Mouse (Mus musculus) lung, embryonic 15.5 days (tissue): Measurements from ENCODE around the gene Hk3. TPM values are rescaled to one million over a fixed set of nuclear protein-coding genes. Genes with fewer than 3 reads are reported as not detected.

Experiments
- ATAC-seq: fragments of 200-750 bp; cut with Nextera tagmentation; 2 replicates; pipeline ENCODE4 v1.8.0; 2017; ENCODE audit warnings: moderate number of reproducible peaks, borderline replicate concordance; ENCODE audit not compliant: low FRiP score, low TSS enrichment; ENCODE audit errors: extremely low read depth
- H3K27ac ChIP-seq: fragments of 300-500 bp; sonication (generic); 2 replicates; pipeline ENCODE4 v1.5.1; 2015; ENCODE audit warnings: moderate library complexity, mild to moderate bottlenecking, inconsistent platforms
- H3K27me3 ChIP-seq: fragments of 300-500 bp; sonication (generic); 2 replicates; pipeline ENCODE4 v1.6.1; 2015; ENCODE audit warnings: inconsistent platforms
- H3K36me3 ChIP-seq: fragments of 300-500 bp; sonication (generic); 2 replicates; pipeline ENCODE4 v1.6.1; 2015; ENCODE audit warnings: inconsistent platforms
- H3K4me1 ChIP-seq: fragments of 300-500 bp; sonication (generic); 2 replicates; pipeline ENCODE4 v1.6.1; 2015; ENCODE audit warnings: inconsistent platforms
- H3K4me2 ChIP-seq: fragments of 300-500 bp; sonication (generic); 2 replicates; pipeline ENCODE4 v1.6.1; 2015; ENCODE audit warnings: inconsistent platforms, mild to moderate bottlenecking, moderate library complexity
- H3K4me3 ChIP-seq: fragments of 300-500 bp; sonication (generic); 2 replicates; pipeline ENCODE4 v1.5.1; 2015; ENCODE audit warnings: mild to moderate bottlenecking, inconsistent platforms
- H3K9ac ChIP-seq: fragments of 300-500 bp; sonication (generic); 2 replicates; pipeline ENCODE4 v1.6.1; 2015; ENCODE audit warnings: inconsistent platforms
- H3K9me3 ChIP-seq: fragments of 300-500 bp; sonication (generic); 2 replicates; pipeline ENCODE4 v1.6.1; 2016; ENCODE audit warnings: inconsistent platforms
- WGBS: fragments of 180-500 bp; shearing (Covaris S2); methylation state at CpG from one replicate; pipeline ENCODE4 v1.1.7; 2015; 5-methylcytosine and 5-hydroxymethylcytosine counted together
- polyA plus RNA-seq: library from polyadenylated mRNA; unstranded; fragments of >200 nt; fragmentation: Nextera tagmentation; extraction: Ambion mirVana; gene quantifications from 2 replicates; pipeline ENCODE4 v1.2.1, GENCODE M21; 2015

Gene Hk3
- polyA plus RNA-seq, 1 experiment from 2014 or later, result 1.0 TPM

DNA sequence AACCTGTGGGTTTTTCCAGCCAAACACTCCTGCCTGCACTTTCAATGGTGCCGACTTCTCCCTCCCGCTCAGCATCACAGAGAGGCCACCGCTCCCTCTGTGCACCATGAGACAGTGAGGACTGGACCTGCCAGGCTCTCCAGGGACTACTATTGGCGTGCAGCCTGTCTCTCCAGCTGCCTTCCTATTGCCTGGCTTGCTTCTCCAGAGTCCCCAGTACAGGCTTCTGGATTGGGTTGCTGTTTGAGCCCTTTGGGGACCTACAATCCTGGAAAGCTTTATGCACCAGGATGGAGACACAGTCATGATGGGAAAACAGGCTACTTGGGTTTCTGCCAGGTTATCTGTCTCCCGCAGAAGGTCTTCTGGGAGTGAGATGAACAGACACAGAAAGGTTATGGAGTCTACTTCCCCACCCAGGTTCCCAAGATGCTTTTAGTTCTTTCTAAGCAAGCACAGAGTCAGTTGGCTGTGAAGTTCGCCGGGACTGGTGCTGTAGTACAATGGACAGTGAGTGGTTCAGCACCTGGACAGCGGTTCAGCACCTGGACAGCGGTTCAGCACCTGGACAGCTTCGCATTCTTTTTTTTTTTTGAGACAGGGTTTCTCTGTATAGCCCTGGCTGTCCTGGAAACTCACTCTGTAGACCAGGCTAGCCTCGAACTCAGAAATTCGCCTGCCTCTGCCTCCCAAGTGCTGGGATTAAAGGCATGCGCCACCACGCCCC is 50.5 kb downstream of the Hk3 start:
- Histone ChIP-seq H3K4me3 (no peak overlapping the region), H3K27ac (no peak overlapping the region), H3K9ac (no peak overlapping the region), H3K36me3 (no peaks in the 10 kb centered on the region), H3K27me3 (no peaks in the 10 kb centered on the region), H3K9me3 (no peaks in the 10 kb centered on the region), H3K4me1 (no peaks in the 10 kb centered on the region), H3K4me2 (no peak overlapping the region)
- whole genome bisulfite sequencing, result 31% methylated on average over 14 of the region's 14 CpGs
- ATAC-seq, result no peak

DNA sequence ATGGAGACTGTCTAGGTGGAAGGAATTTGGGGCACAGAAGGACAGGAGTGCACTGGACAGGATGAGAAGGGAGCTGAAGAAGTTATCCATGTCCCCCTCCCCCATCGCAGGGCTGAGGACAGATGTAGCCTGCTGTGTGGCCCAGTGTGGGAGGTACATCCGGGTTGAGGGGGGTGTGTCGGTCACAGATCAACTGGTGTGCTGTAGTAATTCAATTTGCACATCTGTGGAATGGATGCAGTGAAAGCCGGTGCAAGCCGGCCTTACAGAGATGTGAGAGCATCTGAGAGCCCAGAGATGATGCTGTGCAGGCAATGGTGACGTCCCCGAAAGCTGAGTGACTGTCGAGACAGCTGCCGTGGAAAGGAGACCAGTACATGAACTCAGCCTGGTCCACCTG is 51.7 kb downstream of the Hk3 start:
- H3K9ac ChIP-seq, result no peak overlapping the region
- 60% methylated on average over 9 of the region's 9 CpGs for WGBS
- H3K9me3 ChIP-seq, result no peaks in the 10 kb centered on the region
- no peak for ATAC-seq
- H3K4me1 ChIP-seq, result no peaks in the 10 kb centered on the region
- no peak overlapping the region for H3K4me2 ChIP-seq
- H3K27ac ChIP-seq, result no peak overlapping the region
- H3K27me3 ChIP-seq, result no peaks in the 10 kb centered on the region
- H3K36me3 ChIP-seq, result no peaks in the 10 kb centered on the region
- H3K4me3 ChIP-seq, result no peak overlapping the region

DNA sequence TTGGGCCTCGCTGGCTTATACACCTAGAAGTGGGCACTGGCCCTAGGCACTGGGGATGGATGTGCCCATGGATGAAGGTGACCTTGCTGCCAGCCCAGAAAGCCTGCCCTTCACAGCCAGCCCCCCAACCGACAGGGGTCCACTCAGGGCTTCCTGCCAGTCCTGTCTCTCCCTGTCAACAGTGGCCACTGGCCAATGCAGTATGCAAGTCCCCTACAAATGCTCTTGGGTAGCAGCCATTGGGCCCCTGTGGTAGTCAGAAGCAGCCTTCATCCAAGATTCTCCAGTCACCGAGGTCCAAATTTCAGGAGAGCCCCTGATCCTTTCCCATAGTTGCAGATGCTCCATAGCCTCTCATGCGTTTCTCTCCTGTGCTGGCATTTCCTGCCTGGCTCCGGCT is 52.5 kb downstream of the Hk3 start:
- no peak overlapping the region for H3K9ac ChIP-seq
- 52% methylated on average over 5 of the region's 5 CpGs for WGBS
- no peak overlapping the region for H3K4me2 ChIP-seq
- no peaks in the 10 kb centered on the region for H3K27me3 ChIP-seq
- H3K36me3 ChIP-seq, result no peaks in the 10 kb centered on the region
- H3K9me3 ChIP-seq, result no peaks in the 10 kb centered on the region
- no peaks in the 10 kb centered on the region for H3K4me1 ChIP-seq
- H3K27ac ChIP-seq, result no peak overlapping the region
- no peak overlapping the region for H3K4me3 ChIP-seq
- no peak for ATAC-seq

DNA sequence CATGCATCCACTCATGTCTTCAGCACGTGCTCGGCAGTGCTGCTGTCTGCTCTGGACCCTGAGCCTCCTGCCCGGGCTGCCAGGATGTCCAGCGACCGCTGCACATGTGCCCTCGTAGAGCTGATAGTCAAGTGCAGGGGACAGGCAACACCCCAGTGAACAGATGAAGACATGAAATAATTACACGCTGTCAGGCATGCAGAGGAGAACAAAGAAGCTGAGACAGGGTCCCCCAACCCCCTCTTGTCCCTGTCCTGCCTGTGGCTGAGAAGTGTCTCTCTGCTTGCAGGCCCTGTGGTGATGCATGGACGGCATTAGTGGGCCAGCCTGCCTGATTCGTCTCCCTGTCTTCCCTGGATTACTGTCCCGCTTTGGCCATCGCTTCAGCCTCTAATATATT is 53.7 kb downstream of the Hk3 start:
- Histone ChIP-seq H3K9me3 (no peaks in the 10 kb centered on the region), H3K36me3 (no peaks in the 10 kb centered on the region), H3K4me2 (no peak overlapping the region), H3K4me3 (no peak overlapping the region), H3K27ac (no peak overlapping the region), H3K4me1 (no peaks in the 10 kb centered on the region), H3K27me3 (no peaks in the 10 kb centered on the region), H3K9ac (no peak overlapping the region)
- ATAC-seq, result no peak
- 64% methylated on average over 11 of the region's 11 CpGs for WGBS

DNA sequence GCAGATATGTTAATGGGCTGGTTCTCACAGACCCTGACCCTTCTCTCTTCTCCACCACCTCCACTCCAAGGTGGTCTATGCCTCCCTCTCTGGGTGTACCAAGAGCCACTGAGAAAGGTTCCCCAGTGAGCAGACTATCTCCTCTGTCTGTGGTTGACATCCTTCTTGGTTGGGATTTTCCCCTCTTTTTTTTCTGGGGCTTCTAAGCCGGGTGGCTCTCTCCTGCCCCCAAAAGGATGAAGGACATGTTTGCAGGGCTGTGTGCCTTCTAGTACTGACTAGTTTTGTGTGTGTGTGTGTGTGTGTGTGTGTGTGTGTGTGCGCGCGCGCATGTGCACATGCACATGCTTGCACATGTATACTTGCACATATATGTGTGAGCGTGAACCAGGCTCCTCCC is 55.9 kb downstream of the Hk3 start:
- H3K4me2 ChIP-seq, result no peak overlapping the region
- H3K27ac ChIP-seq, result no peak overlapping the region
- no peaks in the 10 kb centered on the region for H3K9me3 ChIP-seq
- H3K9ac ChIP-seq, result no peak overlapping the region
- no peaks in the 10 kb centered on the region for H3K4me1 ChIP-seq
- WGBS, result 87% methylated on average over 6 of the region's 6 CpGs
- H3K4me3 ChIP-seq, result no peak overlapping the region
- no peak for ATAC-seq
- H3K36me3 ChIP-seq, result no peaks in the 10 kb centered on the region
- H3K27me3 ChIP-seq, result no peaks in the 10 kb centered on the region

DNA sequence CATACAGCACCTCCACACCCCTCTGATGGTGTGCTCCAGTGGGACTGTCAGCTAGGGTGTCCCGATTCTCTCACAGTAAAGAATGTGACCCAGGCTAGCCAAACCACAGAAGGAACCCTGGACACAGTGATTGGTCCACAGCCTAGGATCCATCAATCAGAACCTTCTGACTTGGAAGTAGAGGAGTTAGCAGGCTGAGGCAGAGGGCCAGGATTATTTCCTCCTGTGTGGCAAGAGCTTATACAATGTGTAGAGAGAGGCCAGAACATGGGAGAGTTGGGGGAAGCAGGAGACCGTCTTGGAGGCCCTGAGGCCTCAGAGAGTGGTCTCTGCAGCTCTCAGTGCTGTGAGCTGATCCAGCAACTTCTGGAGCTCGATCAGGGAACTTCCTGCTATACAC is 60.7 kb downstream of the Hk3 start:
- Histone ChIP-seq H3K4me2 (no peak overlapping the region), H3K27ac (no peak overlapping the region), H3K9me3 (no peaks in the 10 kb centered on the region), H3K27me3 (peaks cover 11% of the 10 kb centered on the region; the same call in 1 of the 2 replicates), H3K4me1 (peaks cover 5% of the 10 kb centered on the region; the same call in 1 of the 2 replicates), H3K4me3 (no peak overlapping the region), H3K36me3 (no peaks in the 10 kb centered on the region), H3K9ac (no peak overlapping the region)
- no peak for ATAC-seq
- 51% methylated on average over 3 of the region's 3 CpGs for WGBS

DNA sequence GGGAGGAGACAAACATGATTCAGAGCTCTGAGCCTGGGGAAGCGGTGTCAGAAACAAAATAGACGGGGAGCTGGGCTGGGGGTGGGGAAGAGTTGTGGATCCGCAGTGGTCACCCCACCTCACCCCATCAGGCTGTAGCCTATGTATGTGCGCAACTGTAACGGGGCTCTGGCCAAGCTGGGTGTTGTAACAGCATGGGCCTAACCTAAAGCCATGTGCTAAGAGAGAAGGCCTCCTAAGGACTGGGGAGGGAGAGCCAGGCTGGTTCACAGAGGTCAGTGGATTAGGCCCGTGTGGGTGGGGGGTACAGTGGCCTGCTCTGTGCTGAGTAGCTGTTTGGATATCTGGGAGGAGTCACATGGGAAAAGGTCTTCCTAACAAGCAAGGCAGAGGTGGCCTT is 61.3 kb downstream of the Hk3 start:
- Histone ChIP-seq H3K27ac (no peak overlapping the region), H3K9ac (no peak overlapping the region), H3K9me3 (no peaks in the 10 kb centered on the region), H3K4me1 (peaks cover 5% of the 10 kb centered on the region; the same call in 1 of the 2 replicates), H3K27me3 (peaks cover 17% of the 10 kb centered on the region; the same call in 1 of the 2 replicates), H3K4me3 (no peak overlapping the region), H3K4me2 (no peak overlapping the region), H3K36me3 (no peaks in the 10 kb centered on the region)
- 51% methylated on average over 6 of the region's 6 CpGs for WGBS
- no peak for ATAC-seq

DNA sequence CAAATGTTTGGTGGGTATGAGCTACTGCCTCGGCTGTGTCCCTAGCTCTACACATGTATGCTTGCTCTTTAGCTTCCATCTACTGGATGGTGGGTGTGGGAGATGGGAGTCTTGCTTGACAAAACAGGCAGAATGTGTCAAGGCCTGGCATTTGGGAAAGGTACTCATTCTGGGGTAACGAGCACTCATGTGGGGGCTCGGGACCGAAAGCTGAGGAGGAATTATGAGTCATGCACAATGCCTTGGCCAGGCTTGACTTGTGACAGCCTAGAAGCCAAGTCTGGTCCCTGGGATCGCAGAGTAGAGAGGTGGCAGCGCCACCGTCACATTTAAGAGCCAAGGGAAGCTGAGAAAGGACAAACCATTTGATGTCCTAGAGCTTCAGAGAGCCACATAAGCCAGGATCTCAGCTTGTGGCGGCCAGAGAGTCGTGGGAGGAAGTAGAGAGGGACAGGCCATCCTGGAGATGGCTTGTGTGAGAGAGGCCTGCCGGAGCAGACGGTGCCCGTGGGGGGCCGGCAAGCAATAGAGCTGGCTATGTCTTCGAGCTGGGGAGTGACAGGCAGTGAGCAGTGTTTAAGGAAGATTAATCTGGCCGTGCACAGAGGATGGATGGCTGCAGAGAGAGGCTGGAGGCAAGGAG is 62.0 kb downstream of the Hk3 start:
- no peak overlapping the region for H3K4me3 ChIP-seq
- ATAC-seq, result no peak
- no peak overlapping the region for H3K27ac ChIP-seq
- no peak overlapping the region for H3K9ac ChIP-seq
- H3K27me3 ChIP-seq, result peaks cover 24% of the 10 kb centered on the region
- H3K36me3 ChIP-seq, result no peaks in the 10 kb centered on the region
- H3K4me1 ChIP-seq, result peaks cover 5% of the 10 kb centered on the region; the same call in 1 of the 2 replicates
- 57% methylated on average over 15 of the region's 15 CpGs for WGBS
- H3K9me3 ChIP-seq, result no peaks in the 10 kb centered on the region
- no peak overlapping the region for H3K4me2 ChIP-seq

DNA sequence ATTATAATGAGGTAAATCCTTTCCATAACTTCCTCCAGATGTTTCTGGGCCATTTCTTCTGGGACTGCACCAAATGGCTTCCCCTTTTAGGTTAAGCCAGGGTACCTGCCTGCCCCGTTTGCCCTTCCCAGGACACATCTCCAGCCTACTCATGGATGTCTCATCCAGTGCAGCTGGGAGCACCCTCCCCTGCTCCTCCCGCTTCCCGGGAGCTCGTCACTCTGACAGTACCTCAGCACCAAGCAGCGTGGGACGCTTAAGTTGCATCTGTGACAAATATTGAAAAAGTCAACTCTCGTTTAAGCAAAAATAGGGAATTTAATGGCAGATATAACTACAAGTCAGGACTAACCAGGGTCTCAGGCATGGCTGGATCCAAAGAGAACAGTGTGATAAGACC is 63.9 kb downstream of the Hk3 start:
- no peak for ATAC-seq
- H3K27me3 ChIP-seq, result peaks cover 33% of the 10 kb centered on the region

More for the DNA sequence above, 63.9 kb downstream of the Hk3 start:
- H3K4me1 ChIP-seq, result peaks cover 11% of the 10 kb centered on the region
- no peaks in the 10 kb centered on the region for H3K36me3 ChIP-seq
- H3K27ac ChIP-seq, result no peak overlapping the region
- no peak overlapping the region for H3K4me3 ChIP-seq
- H3K9me3 ChIP-seq, result no peaks in the 10 kb centered on the region
- WGBS, result 76% methylated on average over 7 of the region's 7 CpGs
- no peak overlapping the region for H3K9ac ChIP-seq
- H3K4me2 ChIP-seq, result no peak overlapping the region

Other genes starting within 250 kb of the Hk3 start
- gene Eif4e1b, start 237.4 kb downstream of the Hk3 start, polyA plus RNA-seq, result not detected in 2 replicates
- 17.0 and 18.1 TPM in 2 replicates for gene Tspan17, start 232.0 kb downstream of the Hk3 start, polyA plus RNA-seq
- 4.2 and 5.0 TPM in 2 replicates for gene Unc5a, start 72.0 kb downstream of the Hk3 start, polyA plus RNA-seq
- gene Uimc1, start 78.9 kb upstream of the Hk3 start, polyA plus RNA-seq, result 23.2 and 26.3 TPM in 2 replicates
- gene Zfp346, start 83.9 kb upstream of the Hk3 start, polyA plus RNA-seq, result 19.5 and 20.1 TPM in 2 replicates
- not detected in 2 replicates for gene Gm17617, start 112.2 kb upstream of the Hk3 start, polyA plus RNA-seq
- 19.9 and 20.2 TPM in 2 replicates for gene Fgfr4, start 131.3 kb upstream of the Hk3 start, polyA plus RNA-seq
- gene Nsd1, start 188.4 kb upstream of the Hk3 start, polyA plus RNA-seq, result 61.0 and 61.7 TPM in 2 replicates